Mouse (Mus musculus) limb, embryonic 15.5 days (tissue): ENCODE results near the gene Zfp654. TPM values are rescaled to one million over a fixed set of nuclear protein-coding genes. Genes with fewer than 3 reads are reported as not detected.

Source experiments
- ATAC-seq: fragments of 200-750 bp; cut with Nextera tagmentation; 2 replicates; pipeline ENCODE4 v1.8.0; 2017; ENCODE audit warnings: low read depth, moderate TSS enrichment; ENCODE audit not compliant: insufficient number of reproducible peaks, low FRiP score, low TSS enrichment
- H3K27ac ChIP-seq: fragments of 300-500 bp; sonication (generic); 2 replicates; pipeline ENCODE4 v1.5.1; 2015; ENCODE audit warnings: moderate library complexity, mild to moderate bottlenecking, inconsistent platforms
- H3K27me3 ChIP-seq: fragments of 300-500 bp; sonication (generic); 2 replicates; pipeline ENCODE4 v1.6.1; 2015; ENCODE audit warnings: inconsistent platforms
- H3K36me3 ChIP-seq: fragments of 300-500 bp; sonication (generic); 2 replicates; pipeline ENCODE4 v1.6.1; 2015; ENCODE audit warnings: inconsistent platforms
- H3K4me1 ChIP-seq: fragments of 300-500 bp; sonication (generic); 2 replicates; pipeline ENCODE4 v1.6.1; 2015; ENCODE audit warnings: inconsistent platforms
- H3K4me2 ChIP-seq: fragments of 300-500 bp; sonication (generic); 2 replicates; pipeline ENCODE4 v1.6.1; 2015; ENCODE audit warnings: mild to moderate bottlenecking, inconsistent platforms
- H3K4me3 ChIP-seq: fragments of 300-500 bp; sonication (generic); 2 replicates; pipeline ENCODE4 v1.5.1; 2015; ENCODE audit warnings: mild to moderate bottlenecking, inconsistent platforms
- H3K9ac ChIP-seq: fragments of 300-500 bp; sonication (generic); 2 replicates; pipeline ENCODE4 v1.6.1; 2015; ENCODE audit warnings: inconsistent platforms
- H3K9me3 ChIP-seq: fragments of 300-500 bp; sonication (generic); 2 replicates; pipeline ENCODE4 v1.6.1; 2016; ENCODE audit warnings: inconsistent platforms
- WGBS: fragments of 180-500 bp; shearing (Covaris S2); methylation state at CpG from one replicate; pipeline ENCODE4 v1.1.7; 2015; 5-methylcytosine and 5-hydroxymethylcytosine counted together
- polyA plus RNA-seq: library from polyadenylated mRNA; unstranded; fragments of >200 nt; fragmentation: Nextera tagmentation; extraction: Ambion mirVana; gene quantifications from 2 replicates; pipeline ENCODE4 v1.2.1, GENCODE M21; 2015

Zfp654 gene
- 5.1 and 6.4 TPM in 2 replicates for polyA plus RNA-seq

DNA sequence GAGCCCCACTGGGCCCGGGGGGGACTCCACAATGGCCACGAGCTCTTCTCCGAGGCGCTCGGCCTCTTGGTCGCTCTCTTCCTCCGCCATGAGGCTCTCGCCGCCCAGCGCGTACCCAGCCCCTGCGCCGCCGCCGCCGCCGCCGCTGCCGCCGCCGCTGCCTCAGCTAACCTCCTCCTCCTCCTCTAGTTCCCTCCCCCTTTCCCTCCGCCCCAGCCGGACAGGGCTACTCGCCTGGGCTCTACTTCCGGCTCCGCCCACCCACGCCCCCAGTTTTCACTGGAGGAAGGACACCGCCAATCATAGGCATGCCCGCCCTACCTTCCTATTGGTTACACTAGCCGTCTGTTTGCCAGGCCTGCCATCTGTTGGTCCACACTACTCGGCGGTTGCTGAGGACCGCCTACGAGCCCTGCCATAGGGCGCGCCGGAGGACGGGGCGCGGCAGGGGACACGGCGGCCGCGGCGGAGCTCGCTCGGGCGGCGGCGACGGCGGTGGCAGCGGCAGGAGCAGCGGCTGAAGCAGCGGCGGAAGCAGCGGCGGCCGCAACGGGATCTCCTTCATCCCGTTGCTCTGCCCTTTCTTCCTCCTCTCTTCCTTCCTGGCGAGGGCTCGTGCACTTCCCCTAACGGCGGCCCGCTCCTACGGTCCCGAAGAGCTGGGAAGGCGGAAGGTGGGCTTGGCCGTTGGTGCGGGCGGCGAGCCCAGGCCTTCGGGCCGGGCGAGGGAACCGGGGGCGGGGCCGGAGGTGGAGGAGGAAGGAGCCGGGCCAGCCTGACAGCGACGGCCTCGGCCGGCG is at the start of gene Zfp654, which contains the start of gene Cggbp1:
Gene Zfp654 (minus strand): TSS at position 90 of the 800 bp plus-strand sequence.
Gene Cggbp1 (plus strand): TSS at position 434 of the 800 bp plus-strand sequence.
- Histone ChIP-seq H3K27me3 (no peaks in the 10 kb centered on the region), H3K9ac (peak within 1 kb of the TSS; percentile 86), H3K4me1 (peaks cover 8% of the 10 kb centered on the region; the same call in 1 of the 2 replicates), H3K36me3 (peaks cover 16% of the 10 kb centered on the region), H3K4me2 (peak within 1 kb of the TSS; percentile 82), H3K27ac (peak within 1 kb of the TSS; percentile 98), H3K4me3 (peak within 1 kb of the TSS; percentile 93), H3K9me3 (no peaks in the 10 kb centered on the region)
- WGBS, result under 1% methylated on average over 71 of the region's 85 CpGs
- peak; percentile 100 for ATAC-seq

DNA sequence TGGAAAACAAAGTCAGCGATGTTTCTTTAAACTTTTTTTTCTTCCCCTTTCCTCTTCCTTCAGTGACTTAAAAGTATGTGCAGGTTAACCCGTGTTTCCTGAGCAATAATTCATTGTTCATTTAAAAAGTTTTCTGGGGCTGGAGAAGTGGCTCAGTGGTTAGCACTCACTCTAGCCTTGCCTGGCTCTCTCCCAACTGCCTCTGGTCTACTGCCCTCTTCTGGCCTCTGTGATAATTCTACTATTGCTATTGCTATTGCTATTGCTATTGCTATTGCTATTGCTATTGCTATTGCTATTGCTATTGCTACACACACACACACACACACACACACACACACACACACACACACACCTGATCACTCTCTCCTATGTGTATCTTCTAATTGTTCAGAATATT is 47.6 kb upstream of the Zfp654 start:
- H3K4me3 ChIP-seq, result no peak overlapping the region
- H3K4me1 ChIP-seq, result no peaks in the 10 kb centered on the region
- 62% methylated on average over 2 of the region's 2 CpGs for WGBS
- H3K27me3 ChIP-seq, result no peaks in the 10 kb centered on the region
- no peak for ATAC-seq
- no peak overlapping the region for H3K9ac ChIP-seq
- no peaks in the 10 kb centered on the region for H3K9me3 ChIP-seq
- no peak overlapping the region for H3K4me2 ChIP-seq
- no peak overlapping the region for H3K27ac ChIP-seq
- H3K36me3 ChIP-seq, result no peaks in the 10 kb centered on the region

DNA sequence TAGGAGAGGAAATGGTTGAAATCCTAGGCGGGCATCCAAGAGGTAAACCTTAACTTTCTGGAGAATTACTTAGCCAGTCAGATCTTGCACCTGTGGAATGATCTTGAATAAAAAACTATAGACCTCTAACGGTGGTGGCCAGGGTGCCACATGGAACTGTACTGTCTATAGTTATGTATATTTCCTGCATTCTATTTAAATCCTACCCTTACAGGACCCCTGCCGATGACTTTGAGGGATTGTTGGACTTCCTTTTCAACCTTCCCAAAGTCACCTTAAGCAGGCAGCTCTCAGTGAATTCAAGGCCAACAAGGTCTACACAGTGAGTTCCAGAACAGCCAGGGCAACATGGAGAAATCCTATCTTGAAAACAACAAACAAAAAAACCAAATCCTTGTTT is 38.0 kb upstream of the Zfp654 start:
- no peak for ATAC-seq
- H3K4me3 ChIP-seq, result no peak overlapping the region
- no peak overlapping the region for H3K27ac ChIP-seq
- H3K36me3 ChIP-seq, result no peaks in the 10 kb centered on the region
- no peak overlapping the region for H3K4me2 ChIP-seq
- WGBS, result 85% methylated on average over 3 of the region's 3 CpGs
- H3K9ac ChIP-seq, result no peak overlapping the region
- no peaks in the 10 kb centered on the region for H3K27me3 ChIP-seq
- peaks cover under 1% of the 10 kb centered on the region; the same call in 1 of the 2 replicates for H3K4me1 ChIP-seq
- no peaks in the 10 kb centered on the region for H3K9me3 ChIP-seq

DNA sequence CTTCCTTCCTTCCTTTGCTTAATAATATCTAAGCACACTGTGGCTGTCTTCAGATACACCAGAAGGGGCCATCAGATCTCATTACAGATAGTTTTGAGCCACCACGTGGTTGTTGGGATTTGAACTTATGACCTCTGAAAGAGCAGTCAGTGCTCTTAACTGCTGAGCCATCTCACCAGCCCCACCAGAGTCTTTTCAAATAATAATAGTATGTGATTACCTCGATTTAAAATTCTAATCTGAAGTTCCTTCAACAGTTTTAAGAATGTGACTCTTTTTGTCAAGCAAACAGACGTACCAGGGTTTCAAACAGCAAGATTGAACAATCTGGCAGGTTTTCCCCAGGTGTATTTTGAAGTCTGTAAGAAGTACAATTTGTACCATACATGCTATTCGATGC is 34.1 kb upstream of the Zfp654 start:
- Histone ChIP-seq H3K4me2 (no peak overlapping the region), H3K27me3 (no peaks in the 10 kb centered on the region), H3K9me3 (no peaks in the 10 kb centered on the region), H3K4me1 (peaks cover 4% of the 10 kb centered on the region; the same call in 1 of the 2 replicates), H3K27ac (no peak overlapping the region), H3K9ac (no peak overlapping the region), H3K36me3 (no peaks in the 10 kb centered on the region), H3K4me3 (no peak overlapping the region)
- WGBS, result 48% methylated on average over 4 of the region's 4 CpGs
- ATAC-seq, result no peak

DNA sequence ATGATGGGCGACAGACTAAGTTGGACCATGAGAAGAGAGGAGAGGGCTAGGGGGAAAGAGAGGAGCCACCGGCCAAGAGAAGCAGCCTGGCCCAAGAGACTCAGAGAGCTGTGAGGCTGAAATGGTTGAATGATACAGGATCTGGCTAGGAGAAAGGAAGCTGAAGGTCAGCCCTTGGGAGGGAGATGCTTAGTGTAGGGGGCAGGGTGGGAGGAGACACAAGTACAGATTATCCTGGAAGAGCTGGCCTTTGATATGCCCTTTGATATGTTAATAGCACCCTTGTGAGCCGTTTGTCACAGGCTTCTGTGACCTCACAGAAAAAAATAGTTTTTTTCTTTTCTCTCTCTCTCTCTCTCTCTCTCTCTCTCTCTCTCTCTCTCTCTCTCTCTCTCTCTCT is 33.7 kb upstream of the Zfp654 start:
- H3K27me3 ChIP-seq, result no peaks in the 10 kb centered on the region
- H3K36me3 ChIP-seq, result no peaks in the 10 kb centered on the region
- H3K4me3 ChIP-seq, result no peak overlapping the region
- H3K4me2 ChIP-seq, result no peak overlapping the region
- H3K4me1 ChIP-seq, result peaks cover 4% of the 10 kb centered on the region; the same call in 1 of the 2 replicates
- no peaks in the 10 kb centered on the region for H3K9me3 ChIP-seq
- H3K9ac ChIP-seq, result no peak overlapping the region
- no peak overlapping the region for H3K27ac ChIP-seq
- 31% methylated on average over 3 of the region's 3 CpGs for WGBS
- ATAC-seq, result no peak

DNA sequence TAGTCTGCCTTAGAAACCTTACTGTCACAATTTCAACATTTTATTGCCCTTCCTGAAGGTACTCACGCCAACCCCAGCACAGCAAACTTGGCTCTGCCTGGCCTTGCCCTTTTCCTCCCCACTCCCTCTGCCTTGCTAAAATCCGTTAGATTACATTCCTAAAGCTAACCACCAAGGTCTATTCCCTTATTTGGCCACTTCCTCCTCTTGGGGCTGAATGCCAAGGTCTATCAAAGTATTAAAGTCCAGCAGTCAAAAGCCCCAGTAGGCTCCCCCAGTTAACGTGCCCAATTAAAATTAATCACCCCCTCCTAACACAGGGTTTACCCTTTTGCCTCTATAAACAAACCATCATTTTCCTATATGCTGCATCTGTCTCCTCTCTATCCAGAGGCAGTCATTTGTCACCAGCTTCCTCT is 33.0 kb upstream of the Zfp654 start:
- no peak for ATAC-seq
- Histone ChIP-seq H3K36me3 (no peaks in the 10 kb centered on the region), H3K4me3 (no peak overlapping the region), H3K9ac (no peak overlapping the region), H3K4me2 (no peak overlapping the region), H3K27ac (no peak overlapping the region), H3K4me1 (peaks cover 4% of the 10 kb centered on the region; the same call in 1 of the 2 replicates), H3K9me3 (no peaks in the 10 kb centered on the region), H3K27me3 (no peaks in the 10 kb centered on the region)
- 7% methylated on average over 3 of the region's 3 CpGs for WGBS

DNA sequence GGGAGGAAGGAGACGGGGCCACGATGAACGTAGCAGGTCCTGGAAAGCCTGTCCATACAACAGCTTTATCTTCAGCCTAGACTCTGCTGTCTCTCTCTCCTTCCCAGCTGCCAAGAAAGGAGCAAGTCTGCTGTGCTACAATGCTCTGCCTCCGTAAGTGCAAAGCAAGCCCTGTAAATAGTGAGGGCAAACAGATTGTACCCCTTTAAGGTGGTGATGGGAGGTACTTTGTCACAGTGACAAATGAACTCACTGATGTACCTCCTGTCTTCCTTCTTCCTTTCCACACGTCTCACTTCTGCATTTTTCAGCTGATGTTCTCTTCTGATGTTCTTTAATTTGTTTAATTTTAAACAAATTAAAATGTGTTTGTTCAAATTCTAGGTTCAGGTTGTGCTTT is 32.4 kb upstream of the Zfp654 start:
- Histone ChIP-seq H3K9me3 (no peaks in the 10 kb centered on the region), H3K27me3 (no peaks in the 10 kb centered on the region), H3K36me3 (no peaks in the 10 kb centered on the region), H3K27ac (no peak overlapping the region), H3K4me1 (peaks cover 4% of the 10 kb centered on the region; the same call in 1 of the 2 replicates), H3K4me3 (no peak overlapping the region), H3K9ac (no peak overlapping the region), H3K4me2 (no peak overlapping the region)
- 53% methylated on average over 5 of the region's 5 CpGs for WGBS
- no peak for ATAC-seq

DNA sequence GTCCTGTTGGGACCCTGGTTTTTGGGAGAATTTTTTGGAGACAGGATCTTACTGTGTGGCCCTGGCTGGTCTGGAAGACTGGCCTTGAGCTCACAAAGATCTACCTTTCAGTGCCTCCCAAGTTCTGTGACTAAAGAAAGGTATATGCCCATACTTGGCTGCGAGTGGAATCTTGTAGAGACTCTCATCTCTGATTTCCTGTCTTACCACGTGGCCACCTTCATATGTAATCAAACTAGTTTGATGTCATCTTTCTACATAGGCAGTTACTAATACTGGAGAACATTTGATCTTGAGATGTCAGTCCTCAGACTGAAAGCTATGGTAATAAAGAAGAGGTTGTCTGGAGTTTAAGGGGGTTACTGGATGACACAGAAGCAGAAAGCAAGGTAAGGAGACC is 30.0 kb upstream of the Zfp654 start:
- no peak for ATAC-seq
- H3K9me3 ChIP-seq, result no peaks in the 10 kb centered on the region
- no peaks in the 10 kb centered on the region for H3K27me3 ChIP-seq
- no peak overlapping the region for H3K4me3 ChIP-seq
- peaks cover 4% of the 10 kb centered on the region; the same call in 1 of the 2 replicates for H3K4me1 ChIP-seq
- no peaks in the 10 kb centered on the region for H3K36me3 ChIP-seq
- H3K9ac ChIP-seq, result no peak overlapping the region
- no peak overlapping the region for H3K4me2 ChIP-seq
- 78% methylated on average over 2 of the region's 2 CpGs for WGBS
- no peak overlapping the region for H3K27ac ChIP-seq

DNA sequence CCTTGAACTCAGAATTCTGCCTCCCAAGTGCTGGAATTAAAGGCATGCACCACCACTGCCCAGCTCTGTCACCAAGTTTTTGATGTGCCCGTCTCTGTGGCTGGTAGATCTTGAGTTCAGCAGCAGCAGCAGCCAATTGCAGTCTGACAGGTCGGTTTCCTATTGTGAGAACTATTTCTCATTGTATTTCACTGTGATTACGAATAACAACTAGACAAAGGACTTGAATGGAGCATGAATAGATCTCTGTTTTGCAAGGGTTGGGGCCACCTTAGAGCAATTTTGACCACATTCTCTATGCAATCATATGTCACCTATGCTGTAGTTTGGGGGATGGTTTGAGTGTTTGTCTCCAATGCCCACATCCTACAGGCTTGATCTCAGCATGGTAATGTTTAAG is 29.5 kb upstream of the Zfp654 start:
- no peak overlapping the region for H3K9ac ChIP-seq
- H3K9me3 ChIP-seq, result no peaks in the 10 kb centered on the region
- peaks cover 4% of the 10 kb centered on the region; the same call in 1 of the 2 replicates for H3K4me1 ChIP-seq
- no peak overlapping the region for H3K27ac ChIP-seq
- H3K27me3 ChIP-seq, result no peaks in the 10 kb centered on the region
- WGBS, result 81% methylated on average over 3 of the region's 3 CpGs
- no peak for ATAC-seq
- no peak overlapping the region for H3K4me3 ChIP-seq
- no peak overlapping the region for H3K4me2 ChIP-seq
- H3K36me3 ChIP-seq, result no peaks in the 10 kb centered on the region

DNA sequence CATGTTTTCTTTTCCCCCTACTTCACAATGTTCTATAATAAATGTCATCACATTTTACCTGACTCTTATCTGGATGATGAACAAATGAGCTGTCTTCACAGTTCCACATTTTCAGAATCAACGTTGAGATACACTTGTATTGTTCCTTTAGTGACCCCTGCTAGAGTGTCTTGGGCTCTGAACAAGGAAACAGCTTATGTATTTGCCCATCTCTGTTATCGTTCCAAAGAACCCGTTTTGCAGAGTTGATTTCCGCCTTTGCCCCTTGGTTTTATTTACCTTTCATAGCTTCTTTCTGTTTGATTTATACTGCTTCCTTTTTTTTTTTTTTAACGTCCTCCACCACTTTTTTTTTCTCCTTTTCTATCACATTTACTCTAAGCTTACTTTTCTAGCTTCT is 28.3 kb upstream of the Zfp654 start:
- Histone ChIP-seq H3K9ac (no peak overlapping the region), H3K36me3 (no peaks in the 10 kb centered on the region), H3K4me3 (no peak overlapping the region), H3K27ac (no peak overlapping the region), H3K4me2 (no peak overlapping the region), H3K27me3 (no peaks in the 10 kb centered on the region), H3K9me3 (no peaks in the 10 kb centered on the region), H3K4me1 (peaks cover 4% of the 10 kb centered on the region; the same call in 1 of the 2 replicates)
- ATAC-seq, result no peak
- 67% methylated on average over 5 of the region's 5 CpGs for WGBS

DNA sequence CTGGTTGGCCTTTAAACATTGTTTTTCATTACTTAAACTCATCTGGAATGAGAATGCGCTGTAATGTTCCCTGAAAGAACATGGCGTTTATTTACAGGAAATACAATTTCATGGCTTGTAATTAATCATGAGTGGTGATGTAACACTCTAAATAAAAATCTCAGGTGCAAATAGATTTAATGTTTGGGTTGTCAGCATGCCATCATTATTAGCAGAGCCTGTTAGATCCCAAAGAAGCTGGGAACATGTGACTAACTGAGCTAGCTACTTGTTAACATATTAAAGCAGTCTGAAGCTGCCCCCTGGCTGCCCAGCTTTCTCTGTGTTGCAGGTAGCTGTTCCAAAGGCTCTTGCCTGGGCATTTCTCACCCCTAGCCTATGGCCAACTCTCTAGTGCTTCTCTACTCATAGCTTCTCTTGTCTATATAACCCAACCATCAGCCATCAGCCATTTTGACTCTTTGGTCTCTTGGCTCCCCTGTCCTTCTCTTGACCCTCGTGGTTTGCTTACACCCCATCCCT is 27.2 kb upstream of the Zfp654 start:
- 70% methylated on average over 3 of the region's 3 CpGs for WGBS
- Histone ChIP-seq H3K36me3 (no peaks in the 10 kb centered on the region), H3K4me3 (no peak overlapping the region), H3K9me3 (no peaks in the 10 kb centered on the region), H3K4me2 (no peak overlapping the region), H3K4me1 (no peaks in the 10 kb centered on the region), H3K27me3 (no peaks in the 10 kb centered on the region), H3K9ac (no peak overlapping the region), H3K27ac (no peak overlapping the region)
- no peak for ATAC-seq

DNA sequence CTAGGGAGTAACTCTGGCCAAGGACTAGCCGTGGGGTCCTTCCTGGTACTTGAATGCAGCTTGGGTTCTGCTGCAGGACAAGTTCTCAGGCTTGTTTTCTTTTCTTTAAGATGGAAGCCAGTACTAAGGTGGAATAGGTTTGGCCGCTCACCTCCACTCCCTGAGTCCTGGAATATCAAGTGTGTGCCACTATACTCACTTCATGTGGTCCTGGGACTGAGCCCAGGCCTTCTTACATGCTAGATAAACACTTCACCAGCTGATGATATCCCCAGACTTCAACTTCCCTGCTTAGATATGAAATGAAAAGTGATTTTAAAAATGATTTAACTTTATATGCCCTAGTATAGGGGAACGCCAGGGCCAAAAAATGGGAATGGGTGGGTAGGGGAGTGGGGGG is 25.9 kb upstream of the Zfp654 start:
- no peak overlapping the region for H3K4me2 ChIP-seq
- no peak overlapping the region for H3K4me3 ChIP-seq
- H3K9ac ChIP-seq, result no peak overlapping the region
- H3K9me3 ChIP-seq, result no peaks in the 10 kb centered on the region
- no peaks in the 10 kb centered on the region for H3K4me1 ChIP-seq
- no peak for ATAC-seq
- H3K27me3 ChIP-seq, result no peaks in the 10 kb centered on the region
- H3K36me3 ChIP-seq, result no peaks in the 10 kb centered on the region
- H3K27ac ChIP-seq, result no peak overlapping the region
- 82% methylated on average over 3 of the region's 3 CpGs for WGBS
